Mouse (Mus musculus): ENCODE measurements at regions not wholly inside any gene's neighbourhood (a gene's known extent, or its start where the extent isn't known, plus 50 kb on each side); places are given as distances from the start of the nearest gene placed in this dataset.

DNA sequence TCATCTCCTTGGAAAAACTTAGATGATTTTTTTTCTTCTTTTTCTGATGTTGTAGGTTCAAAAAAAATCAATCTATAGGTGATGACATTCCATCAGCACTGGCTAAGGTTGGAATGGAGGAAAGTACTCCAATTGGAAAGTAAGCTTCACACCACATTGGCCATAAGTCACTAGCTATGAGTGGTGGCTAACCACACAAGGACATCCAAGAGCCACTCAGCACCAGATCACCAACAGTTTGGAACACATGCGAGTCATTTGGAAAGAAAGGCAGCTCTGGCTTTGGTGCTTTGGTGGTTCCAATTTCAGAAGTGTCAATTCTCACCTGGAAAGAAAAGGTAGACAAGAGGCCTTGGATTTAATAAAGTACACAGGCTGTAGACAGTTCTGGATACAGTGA is 442.5 kb upstream of the Sel1l start:
- Histone ChIP-seq H3K36me3 (ENCODE audit: control insufficient read depth, insufficient read depth, low read length) (no peaks in the 10 kb centered on the region), H3K4me3 (ENCODE audit: low read depth, low read length) (no peak overlapping the region), H3K27me3 (ENCODE audit: control insufficient read depth, insufficient read depth, low read length) (no peaks in the 10 kb centered on the region), H3K4me1 (ENCODE audit: control insufficient read depth, insufficient read depth, insufficient read length, low read length) (no peaks in the 10 kb centered on the region), H3K27ac (ENCODE audit: insufficient read depth, low read depth, low read length) (no peak overlapping the region)
- no peak for TF ChIP-seq CTCF (IDR thresholded peaks at IDR 0.05; ENCODE audit: extremely low read depth, insufficient read length, insufficient replicate concordance, low read depth, low read length)
- TF ChIP-seq POLR2A (IDR thresholded peaks at IDR 0.05; ENCODE audit: low read depth, low read length), result no peak
- 89% methylated on average over 1 of the region's 1 CpGs for WGBS

DNA sequence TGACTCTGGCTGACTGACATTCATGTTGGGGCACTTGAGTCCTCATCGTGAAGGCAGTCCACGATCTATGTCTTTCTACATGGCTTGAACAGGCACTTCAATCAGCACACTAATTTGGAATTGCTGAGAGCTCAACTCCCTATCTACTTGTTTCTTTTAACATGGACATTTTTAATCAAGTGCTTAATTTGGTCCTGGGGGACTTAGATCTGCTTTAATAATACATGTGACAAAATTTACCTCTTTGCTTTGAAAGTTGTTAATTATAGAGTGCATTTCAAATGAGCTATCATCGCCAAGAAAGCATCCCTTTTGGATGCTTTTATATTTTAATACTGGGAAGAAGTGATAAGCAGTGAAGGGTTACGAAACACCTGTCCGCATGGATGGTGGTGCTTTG is 436.6 kb upstream of the Sel1l start:
- Histone ChIP-seq H3K4me3 (ENCODE audit: low read depth, low read length) (no peak overlapping the region), H3K27ac (ENCODE audit: insufficient read depth, low read depth, low read length) (no peak overlapping the region), H3K27me3 (ENCODE audit: control insufficient read depth, insufficient read depth, low read length) (no peaks in the 10 kb centered on the region), H3K4me1 (ENCODE audit: control insufficient read depth, insufficient read depth, insufficient read length, low read length) (no peaks in the 10 kb centered on the region), H3K36me3 (ENCODE audit: control insufficient read depth, insufficient read depth, low read length) (no peaks in the 10 kb centered on the region)
- 90% methylated on average over 5 of the region's 5 CpGs for WGBS
- no peak for TF ChIP-seq CTCF (IDR thresholded peaks at IDR 0.05; ENCODE audit: extremely low read depth, insufficient read length, insufficient replicate concordance, low read depth, low read length)
- no peak for TF ChIP-seq POLR2A (IDR thresholded peaks at IDR 0.05; ENCODE audit: low read depth, low read length)

GRCm38 (mm10) chr12:92280470-92280869 is 431.5 kb upstream of the Sel1l start:
- 43% methylated on average over 1 of the region's 1 CpGs for WGBS
- H3K4me1 ChIP-seq (ENCODE audit: control insufficient read depth, insufficient read depth, insufficient read length, low read length), result no peaks in the 10 kb centered on the region
- TF ChIP-seq CTCF (IDR thresholded peaks at IDR 0.05; ENCODE audit: extremely low read depth, insufficient read length, insufficient replicate concordance, low read depth, low read length), result no peak
- TF ChIP-seq POLR2A (IDR thresholded peaks at IDR 0.05; ENCODE audit: low read depth, low read length), result no peak
- no peak overlapping the region for H3K4me3 ChIP-seq (ENCODE audit: low read depth, low read length)
- no peaks in the 10 kb centered on the region for H3K36me3 ChIP-seq (ENCODE audit: control insufficient read depth, insufficient read depth, low read length)
- H3K27me3 ChIP-seq (ENCODE audit: control insufficient read depth, insufficient read depth, low read length), result no peaks in the 10 kb centered on the region
- no peak overlapping the region for H3K27ac ChIP-seq (ENCODE audit: insufficient read depth, low read depth, low read length)

- Histone ChIP-seq H3K36me3 (ENCODE audit: control insufficient read depth, insufficient read depth, low read length) (no peaks in the 10 kb centered on the region), H3K27me3 (ENCODE audit: control insufficient read depth, insufficient read depth, low read length) (no peaks in the 10 kb centered on the region), H3K4me3 (ENCODE audit: low read depth, low read length) (no peak overlapping the region), H3K4me1 (ENCODE audit: control insufficient read depth, insufficient read depth, insufficient read length, low read length) (no peaks in the 10 kb centered on the region), H3K27ac (ENCODE audit: insufficient read depth, low read depth, low read length) (no peak overlapping the region)
- TF ChIP-seq CTCF (IDR thresholded peaks at IDR 0.05; ENCODE audit: extremely low read depth, insufficient read length, insufficient replicate concordance, low read depth, low read length) (no peak), POLR2A (IDR thresholded peaks at IDR 0.05; ENCODE audit: low read depth, low read length) (no peak)
- 75% methylated on average over 4 of the region's 4 CpGs for WGBS
Measured at GRCm38 (mm10) chr12:92251962-92252361, 403.0 kb upstream of the Sel1l start.

DNA sequence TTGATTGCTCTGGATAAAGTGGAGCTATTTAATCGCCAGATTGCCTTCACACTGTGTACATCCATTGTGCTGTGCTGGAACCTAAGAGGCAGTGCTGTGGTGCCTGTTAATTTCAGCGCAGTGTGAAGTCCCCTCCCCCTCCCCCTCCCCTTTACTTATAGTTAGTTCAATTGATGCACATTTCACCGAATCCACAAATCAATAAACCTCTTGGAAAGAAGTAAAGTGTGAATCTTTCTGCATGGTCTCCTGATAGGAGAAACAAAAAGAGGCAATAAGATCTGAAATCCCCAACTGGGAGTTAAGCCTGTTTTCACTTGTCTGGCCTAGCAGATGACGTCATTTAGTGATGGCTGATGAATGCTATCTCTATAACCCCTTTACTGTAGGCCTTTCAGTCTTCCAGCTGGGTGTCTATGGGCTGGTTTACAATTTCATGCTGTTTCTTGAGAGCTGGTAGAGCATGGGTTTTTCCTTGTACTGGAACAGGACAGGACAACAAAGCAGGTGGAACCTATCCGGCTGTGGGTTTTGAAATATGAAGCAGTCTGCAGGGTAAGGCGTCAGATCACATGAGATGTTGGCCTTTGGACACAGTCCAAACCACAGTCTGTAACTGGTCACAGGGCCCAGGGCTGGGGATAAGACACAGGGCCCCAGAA is 398.0 kb upstream of the Sel1l start:
- TF ChIP-seq POLR2A (IDR thresholded peaks at IDR 0.05; ENCODE audit: low read depth, low read length), result no peak
- no peak for TF ChIP-seq CTCF (IDR thresholded peaks at IDR 0.05; ENCODE audit: extremely low read depth, insufficient read length, insufficient replicate concordance, low read depth, low read length)
- Histone ChIP-seq H3K27me3 (ENCODE audit: control insufficient read depth, insufficient read depth, low read length) (no peaks in the 10 kb centered on the region), H3K27ac (ENCODE audit: insufficient read depth, low read depth, low read length) (no peak overlapping the region), H3K4me1 (ENCODE audit: control insufficient read depth, insufficient read depth, insufficient read length, low read length) (no peaks in the 10 kb centered on the region), H3K36me3 (ENCODE audit: control insufficient read depth, insufficient read depth, low read length) (no peaks in the 10 kb centered on the region), H3K4me3 (ENCODE audit: low read depth, low read length) (no peak overlapping the region)
- 52% methylated on average over 6 of the region's 6 CpGs for WGBS

DNA sequence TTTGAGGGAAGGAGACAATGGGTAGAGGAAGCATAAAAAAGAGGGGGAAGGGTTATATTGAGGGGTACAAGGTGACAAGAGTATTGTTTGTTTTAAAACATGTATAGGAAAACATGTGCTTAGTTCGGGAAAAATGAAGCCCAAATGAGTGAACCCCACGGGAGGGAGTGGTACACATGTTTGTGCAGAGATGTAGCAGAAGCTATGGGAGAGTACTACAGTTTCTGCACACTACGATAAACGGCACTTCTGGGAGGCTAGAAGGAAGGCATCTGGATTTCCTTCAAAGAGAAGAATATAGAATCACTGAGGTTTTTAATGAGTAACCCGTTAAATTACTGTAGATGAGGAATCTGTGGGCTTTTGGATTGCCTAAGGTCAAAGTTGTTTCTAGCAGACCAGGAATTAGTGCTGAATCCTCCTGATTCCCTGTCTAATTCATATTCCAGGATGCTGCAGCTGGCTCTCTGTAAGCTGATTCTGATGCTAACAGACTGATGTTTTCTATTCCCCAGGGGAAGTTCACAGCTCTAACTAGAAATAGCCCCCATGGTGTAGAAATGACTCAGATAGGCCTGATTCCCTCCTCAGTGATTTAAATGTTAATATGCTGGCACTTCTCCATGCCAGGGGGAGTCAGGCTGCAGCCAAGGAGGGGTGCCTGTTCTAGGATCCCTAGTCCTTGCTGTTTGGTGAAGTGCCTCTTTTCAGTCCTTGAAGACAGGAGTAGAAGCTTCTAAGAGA is 391.2 kb upstream of the Sel1l start:
- Histone ChIP-seq H3K27me3 (ENCODE audit: control insufficient read depth, insufficient read depth, low read length) (no peaks in the 10 kb centered on the region), H3K27ac (ENCODE audit: insufficient read depth, low read depth, low read length) (no peak overlapping the region), H3K4me1 (ENCODE audit: control insufficient read depth, insufficient read depth, insufficient read length, low read length) (no peaks in the 10 kb centered on the region), H3K36me3 (ENCODE audit: control insufficient read depth, insufficient read depth, low read length) (no peaks in the 10 kb centered on the region), H3K4me3 (ENCODE audit: low read depth, low read length) (no peak overlapping the region)
- WGBS, result 57% methylated on average over 5 of the region's 5 CpGs
- TF ChIP-seq CTCF (IDR thresholded peaks at IDR 0.05; ENCODE audit: extremely low read depth, insufficient read length, insufficient replicate concordance, low read depth, low read length), result no peak
- no peak for TF ChIP-seq POLR2A (IDR thresholded peaks at IDR 0.05; ENCODE audit: low read depth, low read length)

- no peaks in the 10 kb centered on the region for H3K4me1 ChIP-seq (ENCODE audit: control insufficient read depth, insufficient read depth, insufficient read length, low read length)
- H3K4me3 ChIP-seq (ENCODE audit: low read depth, low read length), result no peak overlapping the region
- 56% methylated on average over 3 of the region's 3 CpGs for WGBS
- H3K27me3 ChIP-seq (ENCODE audit: control insufficient read depth, insufficient read depth, low read length), result no peaks in the 10 kb centered on the region
- no peaks in the 10 kb centered on the region for H3K36me3 ChIP-seq (ENCODE audit: control insufficient read depth, insufficient read depth, low read length)
- H3K27ac ChIP-seq (ENCODE audit: insufficient read depth, low read depth, low read length), result no peak overlapping the region
- TF ChIP-seq POLR2A (IDR thresholded peaks at IDR 0.05; ENCODE audit: low read depth, low read length) (no peak), CTCF (IDR thresholded peaks at IDR 0.05; ENCODE audit: extremely low read depth, insufficient read length, insufficient replicate concordance, low read depth, low read length) (no peak)
Measured at GRCm38 (mm10) chr12:92233650-92234408, 384.9 kb upstream of the Sel1l start.
